Mouse (Mus musculus): ENCODE data around the gene Mex3d.
A peak's percentile ranks its signal among the peaks of the same experiment; 100 is the strongest.

The Mex3d gene

GRCm38 (mm10) chr10:80386735-80387471, 556 bp downstream of the Mex3d start:
- no peak for DNase-seq (ENCODE audit: extremely low spot score)

DNA sequence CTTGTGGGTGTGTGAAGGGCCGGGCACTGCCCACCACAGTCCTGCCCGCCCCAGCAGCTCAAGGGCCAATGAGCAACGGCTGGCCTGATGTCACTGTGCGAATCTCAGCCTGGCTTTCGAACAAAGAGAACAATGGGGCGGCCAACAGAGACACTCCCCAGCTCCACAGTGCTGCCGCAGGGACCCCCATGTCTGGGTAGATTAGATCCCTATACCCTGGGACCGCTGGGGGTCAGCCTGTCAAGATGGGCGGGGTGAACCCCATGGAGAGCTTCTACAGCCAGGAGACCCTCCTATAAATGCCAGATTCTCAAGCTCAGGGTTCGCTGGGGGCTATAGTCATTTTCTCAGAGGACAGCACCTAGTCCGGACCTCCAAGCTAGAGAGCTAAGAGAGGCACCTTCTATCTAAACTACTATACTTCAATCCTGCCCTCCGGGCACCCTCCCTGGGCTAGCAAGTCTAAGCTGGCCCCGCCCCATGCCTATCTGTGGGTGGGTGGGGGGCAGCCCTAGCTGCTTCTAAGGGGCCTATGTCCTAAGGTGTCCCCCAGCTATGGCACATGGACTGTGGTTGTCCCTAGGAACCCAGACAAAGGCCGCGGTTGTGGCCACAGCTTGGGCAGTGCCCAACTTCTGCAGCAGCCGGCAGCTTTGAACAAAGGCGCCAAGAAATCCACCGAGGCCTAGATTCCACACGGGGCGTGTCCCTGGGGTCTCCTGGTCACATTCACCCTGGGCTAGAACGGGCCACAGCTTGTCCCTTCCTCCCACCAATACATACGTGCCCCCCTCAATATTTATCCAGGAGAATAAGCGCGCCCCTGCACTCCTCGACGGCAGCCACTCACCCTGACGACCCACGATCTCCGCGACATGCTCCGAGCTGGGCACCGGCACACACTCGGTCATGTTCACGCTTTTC, 1.4 kb downstream of the Mex3d start:
- peak; percentile 77 for DNase-seq (ENCODE audit: extremely low spot score)

GRCm38 (mm10) chr10:80385310-80385709, 2.1 kb downstream of the Mex3d start:
- no peak for DNase-seq (ENCODE audit: extremely low spot score)

GRCm38 (mm10) chr10:80384709-80385108, 2.8 kb downstream of the Mex3d start:
- no peak for DNase-seq (ENCODE audit: extremely low spot score)

DNA sequence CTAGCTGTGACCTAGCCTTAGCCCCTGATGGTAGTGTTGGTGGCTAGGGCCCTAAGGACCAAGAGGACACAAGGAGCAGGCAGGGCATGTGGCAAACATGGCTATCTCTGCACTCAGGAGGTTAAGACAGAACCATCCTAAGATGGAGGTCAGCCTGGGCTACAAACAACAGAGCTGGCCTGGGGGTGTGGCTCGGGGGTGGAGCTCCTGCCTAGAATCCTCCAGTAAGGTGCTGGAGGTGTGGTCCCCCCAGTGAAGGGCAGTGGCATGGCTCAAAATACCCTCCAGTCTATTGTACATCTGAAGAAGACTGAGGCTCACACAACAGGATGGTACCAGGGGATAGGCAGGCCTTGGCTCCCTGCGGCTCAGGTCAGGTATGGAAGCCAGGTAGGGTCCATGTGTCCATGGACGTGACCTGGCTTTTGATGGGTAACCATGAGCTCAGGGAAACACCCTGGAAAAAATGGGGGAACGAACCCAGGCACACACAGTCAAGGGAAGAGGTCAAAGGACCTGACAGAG, 3.3 kb downstream of the Mex3d start:
- DNase-seq (ENCODE audit: extremely low spot score): no peak

DNA sequence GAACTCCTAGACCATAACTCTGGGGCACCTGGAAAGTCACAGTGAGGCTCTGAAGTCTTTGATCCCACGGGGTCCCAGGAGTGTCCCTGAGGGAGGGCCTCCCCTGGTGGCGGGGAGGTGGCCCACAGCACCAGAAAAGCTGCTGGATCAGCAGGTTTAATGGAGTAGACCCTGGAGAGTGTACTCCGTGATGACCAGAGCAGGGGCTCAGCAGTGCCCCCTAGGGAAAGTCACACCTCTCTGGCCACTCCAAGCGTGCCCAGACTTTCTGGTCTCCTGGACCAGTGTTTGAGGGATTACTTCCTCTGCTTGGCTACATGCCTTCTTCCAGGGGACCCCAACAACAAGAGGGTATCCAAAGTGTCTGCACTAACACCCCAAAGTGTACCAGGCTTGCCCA, 4.0 kb downstream of the Mex3d start:
- DNase-seq (ENCODE audit: extremely low spot score): no peak

GRCm38 (mm10) chr10:80382641-80383365, 4.7 kb downstream of the Mex3d start:
- no peak for DNase-seq (ENCODE audit: extremely low spot score)

- DNase-seq (ENCODE audit: extremely low spot score): no peak
These were observed 9.7 kb downstream of the Mex3d start for GRCm38 (mm10) chr10:80377716-80378115.

GRCm38 (mm10) chr10:80376160-80376559, 11.3 kb downstream of the Mex3d start:
- DNase-seq (ENCODE audit: extremely low spot score): peak; percentile 90

- DNase-seq (ENCODE audit: extremely low spot score): peak; percentile 51
These were observed 13.4 kb downstream of the Mex3d start for GRCm38 (mm10) chr10:80374063-80374462.

DNA sequence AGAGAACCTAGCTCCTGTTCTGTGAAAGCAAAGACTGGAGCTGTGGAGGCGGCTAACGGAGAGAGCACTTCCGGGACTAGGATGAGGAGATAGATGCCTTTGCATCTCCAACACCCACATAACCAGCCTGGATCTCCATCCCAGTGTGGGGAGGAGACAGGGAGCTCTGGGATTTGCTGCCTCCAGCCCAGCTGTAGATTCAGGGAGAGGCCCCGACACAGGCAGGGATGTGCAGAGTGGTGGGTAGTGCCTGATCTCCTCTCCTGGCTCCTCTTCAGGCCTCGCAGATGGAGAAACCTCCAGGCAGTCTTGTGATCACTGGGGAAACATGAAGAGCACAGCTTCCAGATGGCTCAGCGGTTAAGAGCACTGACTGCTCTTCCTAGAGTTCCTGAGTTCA, 14.8 kb downstream of the Mex3d start:
- no peak for DNase-seq (ENCODE audit: extremely low spot score)

DNA sequence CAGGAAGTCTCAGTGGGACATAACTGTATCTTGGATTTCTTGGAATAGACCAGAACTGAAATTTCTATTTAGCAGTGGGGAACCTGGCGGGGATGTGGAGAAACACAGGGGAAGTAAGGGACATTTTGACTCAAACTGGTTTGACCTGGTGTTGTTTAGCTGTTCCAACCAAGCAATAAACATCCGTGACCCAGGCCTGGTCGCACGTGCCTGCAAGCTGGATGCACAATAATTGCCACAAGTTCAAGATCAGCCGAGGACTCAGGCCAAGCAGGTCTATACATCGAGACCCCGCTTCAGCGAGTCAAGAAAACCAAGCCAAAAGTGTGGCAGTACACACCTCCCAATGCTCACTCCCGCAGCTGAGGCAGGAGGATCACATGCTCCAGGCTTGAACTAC, 15.5 kb downstream of the Mex3d start:
- DNase-seq (ENCODE audit: extremely low spot score): no peak

- DNase-seq (ENCODE audit: extremely low spot score): peak; percentile 64
These were observed 16.0 kb downstream of the Mex3d start for GRCm38 (mm10) chr10:80371411-80371966.

GRCm38 (mm10) chr10:80369995-80370747, 17.3 kb downstream of the Mex3d start:
- DNase-seq (ENCODE audit: extremely low spot score): no peak

- DNase-seq (ENCODE audit: extremely low spot score): no peak
These were observed 19.1 kb downstream of the Mex3d start for GRCm38 (mm10) chr10:80368392-80368791.

GRCm38 (mm10) chr10:80367954-80368353, 19.5 kb downstream of the Mex3d start:
- DNase-seq (ENCODE audit: extremely low spot score): no peak

GRCm38 (mm10) chr10:80365736-80366135, 21.7 kb downstream of the Mex3d start:
- DNase-seq (ENCODE audit: extremely low spot score): no peak

DNA sequence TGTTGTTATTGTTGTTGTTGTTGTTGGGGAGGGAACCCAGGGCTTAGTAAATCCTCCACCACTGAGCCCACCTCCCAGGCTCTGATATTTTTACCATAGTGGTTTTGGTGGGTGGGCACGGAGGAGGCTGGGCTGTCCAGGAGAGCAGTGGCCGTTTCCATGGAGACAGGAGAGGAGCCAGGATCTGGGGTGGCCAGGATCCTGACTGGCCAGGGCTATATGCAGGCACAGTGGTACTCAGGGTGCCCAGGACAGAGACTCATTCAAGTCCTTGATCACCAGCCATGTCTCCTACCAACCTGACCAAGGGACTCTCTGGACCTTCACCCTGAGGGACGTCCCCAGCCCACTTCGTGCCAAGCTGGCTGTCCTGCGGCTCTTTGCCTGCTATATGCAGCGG, 23.7 kb downstream of the Mex3d start:
- no peak for DNase-seq (ENCODE audit: extremely low spot score)

- no peak for DNase-seq (ENCODE audit: extremely low spot score)
These were observed 29.3 kb downstream of the Mex3d start for GRCm38 (mm10) chr10:80357994-80358639.

- DNase-seq (ENCODE audit: extremely low spot score): no peak
These were observed 30.1 kb downstream of the Mex3d start for GRCm38 (mm10) chr10:80357336-80357735.

Data from embryo, embryonic 9.5 days (tissue).